Mouse (Mus musculus) brain, embryonic 14.5 days (tissue): ENCODE data around the gene Vav3. TPM values are rescaled to one million over a fixed set of nuclear protein-coding genes. Genes with fewer than 3 reads are reported as not detected.

Source experiments
- DNase-seq: peaks from one replicate; pipeline ENCODE4 v3.0.0-alpha.2; 2011; ENCODE audit warnings: low read depth
- CTCF ChIP-seq: fragments of 200-500 bp; IDR thresholded peaks from 2 replicates; pipeline ENCODE4 v1.5.1; 2012; ENCODE audit warnings: inconsistent platforms, mild to moderate bottlenecking, moderate library complexity, borderline replicate concordance; ENCODE audit not compliant: insufficient read depth, insufficient read length; ENCODE audit errors: extremely low read depth
- POLR2A ChIP-seq: fragments of 200-500 bp; IDR thresholded peaks from 2 replicates; pipeline ENCODE4 v1.6.1; 2012; ENCODE audit warnings: mild to moderate bottlenecking, inconsistent platforms, borderline replicate concordance; ENCODE audit not compliant: poor library complexity, insufficient read depth, insufficient read length, severe bottlenecking; ENCODE audit errors: extremely low read depth
- polyA plus RNA-seq: library from polyadenylated mRNA; depleted of rRNA; stranded (reverse); fragments of >200 nt; gene quantifications from 2 replicates; pipeline ENCODE4 v1.2.3, GENCODE M21; 2012

Vav3 gene
- polyA plus RNA-seq, 1 experiment, result 15.7 TPM

GRCm38 (mm10) chr3:109639386-109639785 lies 298.9 kb downstream of the Vav3 start:
- TF ChIP-seq CTCF, result no peak
- no peak for TF ChIP-seq POLR2A
- peak; percentile 78 for DNase-seq

GRCm38 (mm10) chr3:109640796-109641195 lies 300.3 kb downstream of the Vav3 start:
- DNase-seq, result no peak
- TF ChIP-seq CTCF, result no peak
- no peak for TF ChIP-seq POLR2A

- DNase-seq, result no peak
Measured at GRCm38 (mm10) chr3:109648242-109648641, 307.8 kb downstream of the Vav3 start.

GRCm38 (mm10) chr3:109651479-109651878 lies 311.0 kb downstream of the Vav3 start:
- TF ChIP-seq POLR2A (no peak), CTCF (no peak)
- no peak for DNase-seq

More at GRCm38 (mm10) chr3:109648242-109648641, 307.8 kb downstream of the Vav3 start:
- TF ChIP-seq CTCF (no peak), POLR2A (no peak)

- peak; percentile 38 for DNase-seq
- no peak for TF ChIP-seq CTCF
- TF ChIP-seq POLR2A, result no peak
Measured at GRCm38 (mm10) chr3:109652860-109653631, 312.6 kb downstream of the Vav3 start.

GRCm38 (mm10) chr3:109654386-109654785 lies 313.9 kb downstream of the Vav3 start:
- TF ChIP-seq CTCF (no peak), POLR2A (no peak)
- peak; percentile 37 for DNase-seq

GRCm38 (mm10) chr3:109671716-109672115 lies 331.3 kb downstream of the Vav3 start:
- peak; percentile 42 for DNase-seq
- TF ChIP-seq CTCF (no peak), POLR2A (no peak)

- TF ChIP-seq POLR2A (no peak), CTCF (no peak)
- DNase-seq, result no peak
Measured at GRCm38 (mm10) chr3:109672925-109673324, 332.5 kb downstream of the Vav3 start.

- TF ChIP-seq POLR2A (no peak), CTCF (no peak)
- DNase-seq, result peak; percentile 51
Measured at GRCm38 (mm10) chr3:109680281-109680680, 339.8 kb downstream of the Vav3 start.

GRCm38 (mm10) chr3:109681863-109682262 lies 341.4 kb downstream of the Vav3 start:
- no peak for DNase-seq
- no peak for TF ChIP-seq POLR2A
- no peak for TF ChIP-seq CTCF

- DNase-seq, result peak; percentile 52
- TF ChIP-seq CTCF, result no peak
- TF ChIP-seq POLR2A, result no peak
Measured at GRCm38 (mm10) chr3:109683608-109684295, 343.3 kb downstream of the Vav3 start.

- TF ChIP-seq POLR2A, result no peak
- no peak for TF ChIP-seq CTCF
- DNase-seq, result peak; percentile 43
Measured at GRCm38 (mm10) chr3:109690566-109690965, 350.1 kb downstream of the Vav3 start.

GRCm38 (mm10) chr3:109692613-109693012 lies 352.2 kb downstream of the Vav3 start:
- TF ChIP-seq POLR2A (no peak), CTCF (no peak)
- DNase-seq, result no peak
